Mouse (Mus musculus): ENCODE data around the gene Acox3. TPM values are rescaled to one million over a fixed set of nuclear protein-coding genes. Genes with fewer than 3 reads are reported as not detected.
"Not testable (repeated sequence)": the region's sequence is repeated elsewhere in the genome, so short reads cannot be mapped to it uniquely, and the experiment has no call there.

The Acox3 gene
- polyA plus RNA-seq, 1 experiment from 2014 or later: 13.4 TPM

- H3K4me1 ChIP-seq (replicated peaks): peaks cover 26% of the 10 kb centered on the region
- H3K36me3 ChIP-seq: no peaks in the 10 kb centered on the region
- no peak for ATAC-seq (ENCODE audit: low FRiP score, low read depth)
- no peak overlapping the region for H3K4me3 ChIP-seq
- no peaks in the 10 kb centered on the region for H3K9me3 ChIP-seq
- H3K4me2 ChIP-seq: no peak overlapping the region
- no peak overlapping the region for H3K27ac ChIP-seq (replicated peaks)
- no peaks in the 10 kb centered on the region for H3K27me3 ChIP-seq
- H3K9ac ChIP-seq: no peak overlapping the region
- WGBS: 57% methylated on average over 3 of the region's 3 CpGs
Observed at GRCm38 (mm10) chr5:35580156-35580922, 2.5 kb upstream of the Acox3 start.

- Histone ChIP-seq H3K36me3 (peaks cover 4% of the 10 kb centered on the region; the same call in 1 of the 2 replicates), H3K9ac (peak overlapping the region; percentile 39), H3K4me2 (peak overlapping the region; percentile 84), H3K9me3 (no peaks in the 10 kb centered on the region), H3K27me3 (no peaks in the 10 kb centered on the region), H3K4me1 (replicated peaks) (peaks cover 23% of the 10 kb centered on the region), H3K27ac (replicated peaks) (peak overlapping the region; percentile 68), H3K4me3 (peak overlapping the region; percentile 62)
- 5% methylated on average over 17 of the region's 17 CpGs for WGBS
- peak; percentile 6; the same call in 1 of the 2 replicates for ATAC-seq (ENCODE audit: low FRiP score, low read depth)
Observed at GRCm38 (mm10) chr5:35583221-35583783, 462 bp downstream of the Acox3 start.

- not testable (repeated sequence) for H3K27me3 ChIP-seq; H3K9ac ChIP-seq; ATAC-seq (ENCODE audit: low FRiP score, low read depth); H3K27ac ChIP-seq (replicated peaks); H3K9me3 ChIP-seq; H3K4me3 ChIP-seq
- H3K4me2 ChIP-seq: peak overlapping the region; percentile 84; the same call in 1 of the 2 replicates
- whole genome bisulfite sequencing: 89% methylated on average over 2 of the region's 2 CpGs
- peaks cover 14% of the 10 kb centered on the region for H3K36me3 ChIP-seq
- peaks cover 23% of the 10 kb centered on the region for H3K4me1 ChIP-seq (replicated peaks)
Observed at GRCm38 (mm10) chr5:35584259-35584658, 1.4 kb downstream of the Acox3 start.

GRCm38 (mm10) chr5:35591497-35591896 lies 8.7 kb downstream of the Acox3 start:
- Histone ChIP-seq H3K4me1 (replicated peaks) (no peaks in the 10 kb centered on the region), H3K27me3 (no peaks in the 10 kb centered on the region), H3K9me3 (0 out of 2 replicates have a peak, but pooled peaks cover 3% of the 10 kb centered on the region), H3K27ac (replicated peaks) (no peak overlapping the region), H3K4me3 (no peak overlapping the region), H3K9ac (no peak overlapping the region), H3K4me2 (no peak overlapping the region), H3K36me3 (peaks cover 58% of the 10 kb centered on the region)
- ATAC-seq (ENCODE audit: low FRiP score, low read depth): no peak
- WGBS: 86% methylated on average over 4 of the region's 4 CpGs

- no peak overlapping the region for H3K27ac ChIP-seq (replicated peaks)
- WGBS: 82% methylated on average over 21 of the region's 21 CpGs
- H3K9ac ChIP-seq: no peak overlapping the region
- peaks cover 58% of the 10 kb centered on the region for H3K36me3 ChIP-seq
- no peaks in the 10 kb centered on the region for H3K4me1 ChIP-seq (replicated peaks)
- H3K4me3 ChIP-seq: no peak overlapping the region
- ATAC-seq (ENCODE audit: low FRiP score, low read depth): no peak
- no peaks in the 10 kb centered on the region for H3K27me3 ChIP-seq
- 0 out of 2 replicates have a peak, but pooled peaks cover 3% of the 10 kb centered on the region for H3K9me3 ChIP-seq
- H3K4me2 ChIP-seq: no peak overlapping the region
Observed at GRCm38 (mm10) chr5:35592081-35592736, 9.4 kb downstream of the Acox3 start.

- no peak for ATAC-seq (ENCODE audit: low FRiP score, low read depth)
- no peak overlapping the region for H3K27ac ChIP-seq (replicated peaks)
- H3K9me3 ChIP-seq: 0 out of 2 replicates have a peak, but pooled peaks cover 3% of the 10 kb centered on the region
- WGBS: 83% methylated on average over 4 of the region's 4 CpGs
- no peaks in the 10 kb centered on the region for H3K27me3 ChIP-seq
- H3K9ac ChIP-seq: no peak overlapping the region
- H3K4me2 ChIP-seq: no peak overlapping the region
- peaks cover 58% of the 10 kb centered on the region for H3K36me3 ChIP-seq
- no peaks in the 10 kb centered on the region for H3K4me1 ChIP-seq (replicated peaks)
- no peak overlapping the region for H3K4me3 ChIP-seq
Observed at GRCm38 (mm10) chr5:35592824-35593223, 10.0 kb downstream of the Acox3 start.

GRCm38 (mm10) chr5:35593272-35593671 lies 10.4 kb downstream of the Acox3 start:
- WGBS: 90% methylated on average over 6 of the region's 6 CpGs
- H3K36me3 ChIP-seq: peaks cover 59% of the 10 kb centered on the region

GRCm38 (mm10) chr5:35594768-35595167 lies 11.9 kb downstream of the Acox3 start:
- H3K27ac ChIP-seq (replicated peaks): no peak overlapping the region
- H3K4me1 ChIP-seq (replicated peaks): no peaks in the 10 kb centered on the region
- no peaks in the 10 kb centered on the region for H3K27me3 ChIP-seq
- WGBS: 92% methylated on average over 4 of the region's 4 CpGs
- no peak overlapping the region for H3K9ac ChIP-seq
- H3K4me2 ChIP-seq: no peak overlapping the region
- no peak overlapping the region for H3K4me3 ChIP-seq
- no peak for ATAC-seq (ENCODE audit: low FRiP score, low read depth)
- H3K36me3 ChIP-seq: peaks cover 55% of the 10 kb centered on the region
- H3K9me3 ChIP-seq: 0 out of 2 replicates have a peak, but pooled peaks cover 3% of the 10 kb centered on the region

More at GRCm38 (mm10) chr5:35593272-35593671, 10.4 kb downstream of the Acox3 start:
- H3K4me2 ChIP-seq: no peak overlapping the region
- H3K4me3 ChIP-seq: no peak overlapping the region
- ATAC-seq (ENCODE audit: low FRiP score, low read depth): no peak
- no peaks in the 10 kb centered on the region for H3K4me1 ChIP-seq (replicated peaks)
- H3K27ac ChIP-seq (replicated peaks): no peak overlapping the region
- no peak overlapping the region for H3K9ac ChIP-seq
- H3K9me3 ChIP-seq: 0 out of 2 replicates have a peak, but pooled peaks cover 3% of the 10 kb centered on the region
- H3K27me3 ChIP-seq: no peaks in the 10 kb centered on the region

GRCm38 (mm10) chr5:35595706-35596105 lies 12.9 kb downstream of the Acox3 start:
- WGBS: 20% methylated on average over 4 of the region's 4 CpGs

GRCm38 (mm10) chr5:35596169-35597160 lies 13.6 kb downstream of the Acox3 start:
- Histone ChIP-seq H3K27ac (replicated peaks) (no peak overlapping the region), H3K4me3 (no peak overlapping the region), H3K36me3 (peaks cover 44% of the 10 kb centered on the region), H3K4me1 (replicated peaks) (no peaks in the 10 kb centered on the region), H3K9me3 (no peaks in the 10 kb centered on the region), H3K9ac (no peak overlapping the region), H3K27me3 (no peaks in the 10 kb centered on the region), H3K4me2 (no peak overlapping the region)
- no peak for ATAC-seq (ENCODE audit: low FRiP score, low read depth)
- 90% methylated on average over 18 of the region's 18 CpGs for WGBS

More at GRCm38 (mm10) chr5:35595706-35596105, 12.9 kb downstream of the Acox3 start:
- Histone ChIP-seq H3K36me3 (peaks cover 52% of the 10 kb centered on the region), H3K9ac (no peak overlapping the region), H3K4me1 (replicated peaks) (no peaks in the 10 kb centered on the region), H3K4me2 (no peak overlapping the region), H3K9me3 (0 out of 2 replicates have a peak, but pooled peaks cover 3% of the 10 kb centered on the region), H3K27ac (replicated peaks) (no peak overlapping the region), H3K27me3 (no peaks in the 10 kb centered on the region), H3K4me3 (no peak overlapping the region)
- ATAC-seq (ENCODE audit: low FRiP score, low read depth): no peak

- no peak overlapping the region for H3K9ac ChIP-seq
- peaks cover 24% of the 10 kb centered on the region for H3K36me3 ChIP-seq
- H3K9me3 ChIP-seq: no peaks in the 10 kb centered on the region
- no peak for ATAC-seq (ENCODE audit: low FRiP score, low read depth)
- 74% methylated on average over 11 of the region's 11 CpGs for WGBS
- no peak overlapping the region for H3K27ac ChIP-seq (replicated peaks)
- H3K4me1 ChIP-seq (replicated peaks): no peaks in the 10 kb centered on the region
- H3K4me3 ChIP-seq: no peak overlapping the region
- no peak overlapping the region for H3K4me2 ChIP-seq
- H3K27me3 ChIP-seq: no peaks in the 10 kb centered on the region
Observed at GRCm38 (mm10) chr5:35600233-35600632, 17.4 kb downstream of the Acox3 start.
